Mouse (Mus musculus): ENCODE data around the gene Stk16.
A peak's percentile ranks its signal among the peaks of the same experiment; 100 is the strongest.

The Stk16 gene

DNA sequence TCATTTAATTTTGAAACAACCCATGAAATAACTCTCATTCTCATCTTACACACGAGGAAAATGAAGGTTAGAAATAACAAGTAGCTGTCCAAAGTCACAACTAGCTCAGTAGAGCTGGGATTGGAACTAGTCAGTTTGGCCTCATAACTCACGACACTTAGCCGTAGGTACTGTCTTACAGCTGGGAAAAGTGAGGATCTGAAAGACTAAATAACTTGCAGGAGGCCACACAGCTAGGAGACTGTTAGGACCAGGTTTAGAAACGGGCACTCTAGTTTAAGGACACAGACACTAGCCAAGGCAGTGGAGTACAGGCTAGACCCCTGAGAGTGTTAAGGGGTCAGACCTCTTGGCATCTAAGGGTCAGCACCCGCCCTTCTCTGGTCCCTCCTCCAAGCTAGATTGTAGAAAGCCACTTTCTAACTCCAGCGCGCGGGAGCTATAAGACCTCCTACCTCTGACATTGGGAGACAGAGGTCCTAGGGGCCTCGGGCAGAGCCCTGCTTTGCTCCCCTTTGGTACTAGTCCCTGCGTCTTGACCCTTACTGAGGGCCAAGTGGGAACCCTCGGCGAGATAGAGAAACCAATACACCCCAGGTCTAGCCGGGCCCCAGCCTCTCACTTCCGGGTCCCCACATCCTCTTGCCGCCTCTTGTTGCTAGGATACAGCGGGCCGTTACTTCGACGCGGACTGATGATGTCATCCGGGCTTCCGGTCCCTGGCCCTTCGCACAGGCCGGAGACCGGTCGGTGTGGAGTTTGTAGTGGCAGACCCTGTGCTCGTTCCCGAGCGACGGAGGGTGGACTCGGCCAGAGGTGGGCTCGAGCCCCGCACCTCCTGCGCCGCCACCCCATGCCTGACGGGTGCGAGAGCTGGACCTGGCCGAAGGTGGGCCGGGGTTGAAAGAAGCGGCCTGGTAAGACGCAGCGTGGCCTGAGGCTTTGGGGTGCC lies at the start of gene Stk16, which contains the start of gene Glb1l:
Gene Stk16, plus strand, starts transcription at position 703 of the 952 bp plus-strand sequence.
Gene Glb1l, minus strand, starts transcription at position 678 of the 952 bp plus-strand sequence.
- DNase-seq (ENCODE audit: low spot score): peak; percentile 95

DNA sequence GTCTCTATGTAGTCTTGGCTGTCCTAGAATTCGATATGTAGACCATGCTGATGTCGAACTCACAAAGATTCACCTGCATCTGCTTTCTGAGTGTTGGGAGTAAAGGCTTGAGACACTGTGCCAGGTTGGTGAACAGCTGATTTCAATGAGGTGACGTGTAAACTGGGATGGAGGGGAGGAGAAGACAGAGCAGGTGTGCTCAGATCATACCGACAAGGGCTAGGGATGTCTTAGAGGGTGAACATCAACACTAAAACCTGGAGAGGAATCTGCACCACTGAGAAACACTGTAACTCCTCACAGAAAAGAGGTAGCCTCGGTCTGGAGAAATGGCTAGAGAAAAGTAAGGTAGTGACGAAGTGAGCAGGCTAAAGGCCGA lies 42.6 kb upstream of the Stk16 start:
- DNase-seq (ENCODE audit: low spot score): no peak

- DNase-seq (ENCODE audit: low spot score): peak; percentile 96
Measured at GRCm38 (mm10) chr1:75168472-75169464, 41.9 kb upstream of the Stk16 start, which contains the start of gene Zfand2b. Gene Zfand2b, plus strand, starts transcription at chr1:75168646.

DNA sequence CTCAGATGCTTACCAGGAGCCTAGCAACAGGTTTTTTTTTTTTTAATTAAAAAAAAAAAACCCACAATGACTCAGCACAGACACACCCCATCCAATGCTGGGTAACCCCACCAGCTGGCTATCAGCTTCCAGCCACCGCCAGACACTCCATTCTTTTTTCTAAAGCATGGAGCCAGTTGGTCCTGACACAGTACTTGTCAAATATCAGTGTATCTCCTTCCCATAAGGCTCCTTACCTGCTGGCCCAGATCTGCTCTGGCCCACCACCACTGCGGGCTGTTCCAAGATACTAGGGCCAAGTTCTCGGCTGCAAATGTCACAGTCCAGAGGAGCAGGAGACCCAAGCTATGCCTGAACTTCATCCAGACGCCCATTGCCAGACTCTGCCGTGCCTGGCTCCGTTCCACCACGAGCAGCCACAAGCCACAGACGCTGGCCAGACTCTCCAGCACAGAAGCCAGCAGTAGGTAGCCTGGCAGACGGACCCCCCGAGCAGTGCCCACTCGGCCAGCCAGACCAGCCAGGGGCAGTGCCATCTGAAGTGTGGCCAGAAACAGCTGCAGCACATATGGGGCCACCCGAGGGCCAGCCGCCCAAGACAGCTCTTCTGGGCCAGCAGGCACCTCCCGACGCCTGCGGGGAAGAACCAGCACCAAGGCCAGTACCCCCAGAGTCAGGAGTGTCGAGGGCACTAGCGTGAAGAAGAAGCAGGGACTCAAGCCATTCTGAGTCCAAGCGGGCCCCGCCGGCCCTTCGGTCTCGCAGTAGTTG lies 31.1 kb upstream of the Stk16 start:
- DNase-seq (ENCODE audit: low spot score): peak; percentile 14

- DNase-seq (ENCODE audit: low spot score): peak; percentile 70
Measured at GRCm38 (mm10) chr1:75180105-75180590, 30.5 kb upstream of the Stk16 start, which contains the start of gene Abcb6. Gene Abcb6, minus strand, starts transcription at chr1:75180392.

DNA sequence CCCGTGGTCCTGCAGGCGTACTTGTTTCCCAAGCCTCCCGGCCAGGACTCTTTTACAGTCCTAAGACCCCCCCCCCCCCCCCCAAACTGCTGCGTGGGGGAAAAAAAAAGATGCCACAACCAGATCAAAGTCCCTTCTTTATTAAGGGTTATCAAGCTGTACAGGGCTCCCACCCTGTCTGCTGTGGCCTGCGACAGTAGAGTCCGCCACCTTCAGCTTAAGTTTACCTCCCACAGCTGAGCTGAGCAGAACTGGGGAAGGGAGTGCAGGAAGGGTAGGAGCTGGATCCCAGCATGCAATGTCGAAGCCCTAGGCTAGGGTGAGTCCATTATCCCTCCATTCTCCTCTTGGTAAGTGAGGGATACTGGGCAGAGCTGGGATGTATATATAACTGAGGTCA lies 29.9 kb upstream of the Stk16 start:
- no peak for DNase-seq (ENCODE audit: low spot score)

DNA sequence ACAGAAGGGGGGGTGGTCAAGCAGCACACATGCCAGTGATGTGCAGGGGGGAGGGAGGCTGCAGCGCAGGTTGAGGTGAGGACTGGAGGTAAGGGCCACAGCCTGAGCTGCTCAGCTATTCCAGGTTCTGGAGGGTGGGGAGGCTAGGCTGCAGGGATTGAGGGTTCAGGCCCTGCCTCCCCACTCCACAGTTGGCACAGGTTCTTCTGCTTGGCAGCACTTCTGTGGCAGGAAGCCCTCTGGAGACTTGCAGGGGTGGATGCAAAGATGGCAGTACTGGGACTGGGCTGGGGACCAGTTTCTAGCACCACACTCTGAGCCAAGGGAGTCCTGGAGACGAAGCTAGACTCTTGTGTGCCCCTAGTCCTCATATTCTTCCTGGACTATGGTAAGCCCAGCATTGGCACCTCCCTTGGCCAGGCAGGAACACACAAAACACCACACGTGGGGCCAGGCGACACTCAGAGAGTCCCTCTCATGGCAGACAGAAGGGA lies 29.2 kb upstream of the Stk16 start:
- DNase-seq (ENCODE audit: low spot score): no peak

- DNase-seq (ENCODE audit: low spot score): no peak
Measured at GRCm38 (mm10) chr1:75182160-75182559, 28.5 kb upstream of the Stk16 start.

GRCm38 (mm10) chr1:75185495-75185894 lies 25.1 kb upstream of the Stk16 start:
- DNase-seq (ENCODE audit: low spot score): no peak

DNA sequence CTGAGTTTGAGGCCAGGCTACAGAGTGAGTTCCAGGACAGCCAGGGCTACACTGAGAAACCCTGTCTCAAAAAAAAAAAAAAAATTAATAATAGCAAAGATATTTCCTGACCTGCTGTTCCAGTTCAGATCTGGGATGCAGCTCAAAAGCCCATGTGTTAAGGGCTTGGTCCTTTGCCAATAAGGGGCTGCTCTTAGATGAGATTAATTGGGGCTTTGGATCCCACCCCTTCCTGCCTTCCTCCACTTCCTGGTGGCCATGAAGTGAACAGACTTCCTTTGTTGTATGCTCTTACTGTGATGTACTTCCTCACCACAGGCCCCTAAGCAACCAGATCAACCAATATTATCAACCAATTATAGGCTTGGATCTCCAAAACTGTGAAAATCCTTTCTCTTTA lies 23.5 kb upstream of the Stk16 start:
- no peak for DNase-seq (ENCODE audit: low spot score)

DNA sequence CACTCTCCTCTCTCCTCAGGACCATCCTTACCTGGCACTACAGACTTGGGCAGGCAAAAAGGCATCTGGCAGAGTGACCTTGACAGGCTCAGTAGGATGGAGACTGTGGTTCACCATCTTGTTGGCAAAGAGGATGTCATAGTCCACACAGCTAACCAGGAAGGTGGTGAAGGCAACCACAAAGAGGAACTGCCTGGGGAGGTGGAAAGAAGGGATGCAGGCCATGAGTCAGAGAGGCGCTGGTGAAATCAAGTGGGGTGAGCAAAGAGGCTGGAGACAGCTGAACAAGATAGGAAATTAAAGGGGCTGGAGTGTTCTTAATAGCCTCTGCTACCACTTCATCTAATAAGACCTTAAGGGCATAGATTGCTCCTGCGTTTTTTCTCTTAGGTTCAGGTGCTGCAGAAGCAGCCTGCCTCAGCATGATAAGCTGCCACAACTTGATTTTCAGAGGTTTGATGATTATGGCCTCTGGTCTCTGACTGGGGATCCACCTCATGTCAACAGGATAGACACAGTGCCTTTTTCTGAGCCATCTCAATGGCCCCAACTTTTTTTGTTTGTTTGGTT lies 22.6 kb upstream of the Stk16 start:
- no peak for DNase-seq (ENCODE audit: low spot score)

GRCm38 (mm10) chr1:75190577-75190976 lies 20.1 kb upstream of the Stk16 start:
- no peak for DNase-seq (ENCODE audit: low spot score)

- no peak for DNase-seq (ENCODE audit: low spot score)
Measured at GRCm38 (mm10) chr1:75191258-75191621, 19.4 kb upstream of the Stk16 start.

DNA sequence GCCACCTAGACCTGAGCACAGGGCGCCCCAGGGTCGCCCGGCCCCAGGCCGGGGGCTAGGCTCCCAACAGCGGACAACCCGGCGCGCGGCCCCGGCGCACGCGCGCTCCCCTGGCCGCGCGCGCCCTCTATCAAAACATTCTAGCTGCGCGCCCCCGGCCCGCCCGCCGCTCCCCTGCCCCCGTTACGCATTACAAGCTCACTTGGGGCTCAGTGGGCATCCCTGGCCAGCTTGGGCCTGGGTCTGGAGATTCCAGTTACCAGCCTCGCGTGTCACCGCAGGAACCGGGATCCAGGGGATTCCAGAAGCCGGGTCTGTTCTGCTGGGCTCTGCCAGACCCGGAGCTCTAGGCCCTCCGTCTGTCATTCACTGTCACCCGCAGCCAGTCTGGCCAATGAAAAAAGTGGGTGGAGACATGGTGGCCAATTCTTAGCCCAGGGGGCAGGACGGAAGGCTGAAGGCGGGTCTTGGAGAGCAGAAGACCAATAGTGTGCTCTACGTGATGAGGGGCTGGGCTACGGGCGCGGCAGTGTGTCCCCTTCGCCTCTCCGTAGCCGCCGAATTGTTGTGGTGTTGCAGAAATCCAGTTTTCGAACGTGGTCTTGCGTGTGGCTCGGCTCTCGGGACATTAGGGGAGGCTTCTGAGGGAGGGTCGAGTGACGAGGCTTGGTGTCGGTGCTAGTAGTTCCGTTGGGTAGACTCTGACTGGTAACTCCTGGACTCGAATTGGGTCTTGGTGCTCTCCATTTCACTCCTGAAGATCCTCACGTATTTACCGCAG lies 18.8 kb upstream of the Stk16 start, which contains the start of the genes Ankzf1 and Atg9a:
Gene Ankzf1, plus strand, starts transcription at position 530 of the 781 bp plus-strand sequence.
Gene Atg9a, minus strand, starts transcription at position 575 of the 781 bp plus-strand sequence.
- peak; percentile 76 for DNase-seq (ENCODE audit: low spot score)

DNA sequence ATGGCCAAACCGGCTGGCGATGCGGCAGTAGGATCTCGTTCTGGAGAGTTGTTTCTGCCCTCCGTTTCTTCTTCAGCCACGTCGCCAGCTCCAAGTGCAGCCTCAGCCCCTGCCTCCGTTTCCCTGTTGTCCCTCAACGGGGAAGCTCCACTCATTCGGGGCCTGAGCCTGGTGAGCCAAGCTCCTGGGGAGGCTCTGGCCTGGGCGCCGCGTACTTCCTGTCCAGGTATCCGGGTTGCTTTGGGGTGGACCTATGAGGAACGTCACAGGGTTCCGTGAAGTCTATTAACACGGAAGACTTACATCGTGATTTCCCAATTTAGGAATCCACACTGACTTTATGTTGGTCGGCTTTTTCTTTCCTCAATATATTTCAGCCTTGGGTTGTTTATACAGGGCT lies 18.2 kb upstream of the Stk16 start:
- peak; percentile 51 for DNase-seq (ENCODE audit: low spot score)

DNA sequence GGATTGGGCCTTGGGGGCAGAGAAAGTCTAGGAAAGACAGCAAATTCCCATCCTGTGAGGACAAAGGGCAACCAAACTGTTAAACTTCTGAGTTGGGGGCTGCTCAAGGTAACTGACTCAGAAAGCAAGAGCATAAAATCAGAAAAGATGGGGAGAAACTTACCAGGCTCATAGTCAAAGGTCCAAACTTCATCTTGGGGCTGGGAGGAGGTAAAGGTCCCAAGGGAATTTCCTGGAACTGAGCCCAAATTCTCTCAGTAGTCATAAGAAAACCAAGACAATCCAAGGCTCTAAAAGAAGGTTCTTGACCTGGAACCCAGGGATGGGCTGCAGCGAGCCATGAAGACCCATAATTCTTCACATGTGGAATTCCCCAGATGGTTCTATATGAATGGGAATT lies 9.4 kb upstream of the Stk16 start:
- DNase-seq (ENCODE audit: low spot score): no peak

GRCm38 (mm10) chr1:75208967-75209678 lies 1.5 kb upstream of the Stk16 start:
- peak; percentile 27 for DNase-seq (ENCODE audit: low spot score)

DNA sequence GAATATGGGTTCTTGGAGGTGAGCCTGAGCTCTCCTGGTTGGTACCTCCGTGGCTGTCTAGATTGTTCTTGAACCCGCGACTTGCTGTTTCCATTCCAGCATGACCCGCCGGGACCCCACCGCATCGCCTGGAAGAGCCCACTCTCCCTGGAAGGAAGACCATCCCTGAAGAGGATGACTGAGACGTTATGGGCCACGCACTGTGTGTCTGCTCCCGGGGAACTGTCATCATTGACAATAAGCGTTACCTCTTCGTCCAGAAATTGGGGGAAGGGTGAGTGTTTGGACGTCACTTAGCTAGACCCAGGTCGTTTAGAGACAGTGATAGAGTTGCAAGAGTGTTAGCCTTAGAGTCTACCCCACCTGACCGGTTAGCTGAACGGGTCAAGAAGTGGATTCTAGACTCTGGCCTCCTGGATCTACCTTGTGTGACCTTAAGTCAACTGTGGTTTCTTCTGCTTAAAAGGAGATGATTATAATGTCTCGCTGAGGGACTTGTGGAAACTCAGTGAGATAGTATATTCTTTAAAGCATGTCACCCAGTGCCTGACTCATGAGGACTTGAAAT lies 587 bp downstream of the Stk16 start:
- DNase-seq (ENCODE audit: low spot score): no peak

DNA sequence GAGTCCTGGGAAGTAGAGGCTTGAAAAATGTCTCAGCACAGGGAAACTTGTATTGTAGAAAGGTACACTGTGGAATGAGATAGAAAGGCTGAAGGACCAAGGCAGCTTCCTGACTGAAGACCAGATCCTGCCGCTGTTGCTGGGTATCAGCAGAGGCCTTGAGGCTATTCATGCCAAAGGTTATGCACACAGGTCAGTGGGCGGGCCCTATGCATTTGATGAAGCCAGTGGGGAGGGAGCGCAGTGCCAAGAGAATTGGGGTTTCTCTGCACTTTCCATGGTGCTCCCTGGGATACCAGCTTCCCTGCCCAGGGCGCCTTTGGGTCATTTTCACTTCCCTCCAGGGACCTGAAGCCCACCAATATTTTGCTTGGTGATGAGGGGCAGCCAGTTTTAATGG lies 1.9 kb downstream of the Stk16 start:
- no peak for DNase-seq (ENCODE audit: low spot score)
